27 mouse cellular contexts compared by ENCODE assay signal in genomic region chr1:134535513-134535912, GRCm38 (mm10). TPM values are rescaled to one million over a fixed set of nuclear protein-coding genes. Genes with fewer than 3 reads are reported as not detected.
A peak's percentile ranks its signal among the peaks of the same experiment; 100 is the strongest.
DNase-seq lines count a peak whose midpoint lies in the region; ATAC-seq and TF ChIP-seq lines count a peak whose summit lies in the region.
"Had no signal": no experiment of that assay in that cellular context is flagged by ENCODE, and none has a peak within 500 bp of the region (broad histone marks: within the 10 kb centered on the region; RNA-seq: fewer than 3 reads in every experiment).

No protein-coding gene starts in this region.

- WGBS in liver, embryonic 13.5 days (ENCODE audit: insufficient replicate concordance): 51% methylated on average over 3 of the region's 3 CpGs

- H3K4me2 ChIP-seq in liver, embryonic 13.5 days: no peak overlapping the region
- H3K4me2 ChIP-seq: embryonic facial prominence, embryonic 15.5 days; forebrain, embryonic 12.5 days; heart, embryonic 11.5 days; heart, embryonic 15.5 days; hindbrain, embryonic 14.5 days had no signal

- no peaks in the 10 kb centered on the region for H3K4me1 ChIP-seq in testis, adult 2 months (ENCODE audit: control insufficient read depth, insufficient read depth, low read length)
- H3K4me1 ChIP-seq in liver, embryonic 13.5 days (replicated peaks): peaks cover 23% of the 10 kb centered on the region
- H3K4me1 ChIP-seq: embryonic facial prominence, embryonic 15.5 days; forebrain, embryonic 12.5 days; heart, embryonic 15.5 days had no signal

- H3K9ac ChIP-seq in liver, embryonic 13.5 days: no peak overlapping the region
- H3K9ac ChIP-seq: embryonic facial prominence, embryonic 15.5 days; forebrain, embryonic 12.5 days; forebrain, postnatal 0 days; heart, embryonic 15.5 days; hindbrain, embryonic 14.5 days had no signal

- no peak for DNase-seq in testis, postnatal 14 days (ENCODE audit: low spot score)
- peak; percentile 88 for DNase-seq in R1 (ENCODE audit: low read depth, low spot score)
- no peak for DNase-seq in liver, embryonic 13.5 days
- no peak for DNase-seq in right cerebral cortex, postnatal 25 days
- DNase-seq in adrenal gland, postnatal 4 days (ENCODE audit: low spot score in 2 of 2): no peak
- DNase-seq: adrenal gland, adult 8-10 months; adrenal gland, postnatal 36 days; cerebellum, adult 11 months; cerebellum, adult 8-10 months; cerebellum, postnatal 14 days; embryo, embryonic 11 days; forebrain, postnatal 0 days; gastrocnemius, postnatal 14 days; heart, adult 2 months had no signal

- no peaks in the 10 kb centered on the region for H3K36me3 ChIP-seq in testis, adult 2 months (ENCODE audit: control insufficient read depth, insufficient read depth, low read length)
- no peaks in the 10 kb centered on the region for H3K36me3 ChIP-seq in liver, embryonic 13.5 days
- H3K36me3 ChIP-seq: embryonic facial prominence, embryonic 15.5 days; forebrain, embryonic 12.5 days; heart, embryonic 15.5 days; hindbrain, embryonic 10.5 days had no signal

- no peak for TF ChIP-seq POLR2A in testis, adult 2 months (IDR thresholded peaks at IDR 0.05; ENCODE audit: control insufficient read depth, low read depth, low read length)

- H3K4me3 ChIP-seq in testis, adult 2 months (ENCODE audit: control insufficient read depth, low read depth, low read length): peak overlapping the region; percentile 44; the same call in 1 of the 2 replicates
- no peak overlapping the region for H3K4me3 ChIP-seq in liver, embryonic 13.5 days (replicated peaks)
- H3K4me3 ChIP-seq: embryonic facial prominence, embryonic 15.5 days; forebrain, embryonic 12.5 days; heart, adult 2 months; heart, embryonic 15.5 days; hindbrain, embryonic 10.5 days had no signal

- no peaks in the 10 kb centered on the region for H3K9me3 ChIP-seq in liver, embryonic 13.5 days (replicated peaks)
- H3K9me3 ChIP-seq: embryonic facial prominence, embryonic 15.5 days; forebrain, embryonic 12.5 days; heart, embryonic 15.5 days; hindbrain, embryonic 10.5 days had no signal

- H3K27ac ChIP-seq in testis, adult 2 months (ENCODE audit: control insufficient read depth, insufficient read depth, low read depth, low read length): no peak overlapping the region
- no peak overlapping the region for H3K27ac ChIP-seq in liver, embryonic 13.5 days
- H3K27ac ChIP-seq: embryonic facial prominence, embryonic 15.5 days; forebrain, embryonic 12.5 days; heart, adult 2 months; heart, embryonic 15.5 days; hindbrain, embryonic 10.5 days; hindbrain, embryonic 14.5 days had no signal

- H3K27me3 ChIP-seq in testis, adult 2 months (ENCODE audit: control insufficient read depth, insufficient read depth, low read length): no peaks in the 10 kb centered on the region
- no peaks in the 10 kb centered on the region for H3K27me3 ChIP-seq in liver, embryonic 13.5 days
- H3K27me3 ChIP-seq: CH12.LX; embryonic facial prominence, embryonic 15.5 days; forebrain, embryonic 12.5 days; heart, embryonic 15.5 days; Patski had no signal

- no peak for TF ChIP-seq CTCF in testis, adult 2 months (IDR thresholded peaks at IDR 0.05; ENCODE audit: control insufficient read depth, insufficient read depth, insufficient replicate concordance, low read depth, low read length)

- peak; percentile 61; the same call in 1 of the 2 replicates for ATAC-seq in liver, embryonic 13.5 days (ENCODE audit: low read depth)
- ATAC-seq: forebrain, postnatal 0 days; Patski had no signal

RNA-seq across cellular contexts. Expression of gene Mgat4e, which starts 14.0 kb away (rescaled TPM):
- 87.2 and 108 TPM in 2 replicates for polyA plus RNA-seq in testis, adult 2 months (2012; rRNA removed)
- polyA plus RNA-seq in liver, embryonic 13.5 days (2015; fragmentation: Nextera tagmentation; extraction: Ambion mirVana): not detected in 2 replicates
- total RNA-seq in adrenal gland, postnatal 4 days (2021): not detected
- total RNA-seq: adrenal gland, adult 8-10 months; adrenal gland, postnatal 36 days; common myeloid progenitor, adult 5-6 weeks; forebrain, postnatal 0 days; gastrocnemius, adult 18-20 months; gastrocnemius, postnatal 14 days; heart, adult 2 months; heart, postnatal 25 days had no signal
- polyA plus RNA-seq: embryonic facial prominence, embryonic 11.5 days; embryonic facial prominence, embryonic 15.5 days; forebrain, embryonic 12.5 days; forebrain, postnatal 0 days; heart, adult 2 months; heart, embryonic 11.5 days; heart, embryonic 15.5 days; hindbrain, embryonic 10.5 days; hindbrain, embryonic 14.5 days; Patski had no signal

RNA-seq across cellular contexts. Expression of gene Kdm5b, which starts 24.5 kb away (rescaled TPM):
- 42.2 and 43.6 TPM in 2 replicates for polyA plus RNA-seq in testis, adult 2 months (2012; rRNA removed)
- 7.6 and 7.7 TPM in 2 replicates for polyA plus RNA-seq in liver, embryonic 13.5 days (2015; fragmentation: Nextera tagmentation; extraction: Ambion mirVana)
- total RNA-seq in adrenal gland, postnatal 4 days (2021): 10 to 100 TPM; 64.0 to 65.5 TPM

RNA-seq across cellular contexts. Expression of gene Rabif, which starts 41.1 kb away (rescaled TPM):
- 12.6 and 14.4 TPM in 2 replicates for polyA plus RNA-seq in testis, adult 2 months (2012; rRNA removed)
- 19.8 and 23.9 TPM in 2 replicates for polyA plus RNA-seq in liver, embryonic 13.5 days (2015; fragmentation: Nextera tagmentation; extraction: Ambion mirVana)
- 10 to 100 TPM; 28.7 to 29.6 TPM for total RNA-seq in adrenal gland, postnatal 4 days (2021)

Comparison
In these comparisons a context has a peak if more than half of its experiments do, and no peak if none do; other contexts are left out.
1. RNA of gene Mgat4e, which starts 14.0 kb away (polyA plus RNA-seq): 87.2 to 108 TPM in testis, adult 2 months; not detected in liver, embryonic 13.5 days; every median in the first group is over 10 times any median in the second.